Mouse (Mus musculus) effector memory CD4-positive, alpha-beta T cell, adult 7 months (primary cell): ENCODE data around the gene S100a5. TPM values are rescaled to one million over a fixed set of nuclear protein-coding genes. Genes with fewer than 3 reads are reported as not detected.

Source experiments
- polyA plus RNA-seq: library from polyadenylated mRNA; unstranded; fragments of 100-300 nt; shearing (Covaris generic); gene quantifications from one replicate; pipeline ENCODE4 v1.2.1, GENCODE M21; 2017

The S100a5 gene
- not detected for polyA plus RNA-seq

GRCm38 (mm10) chr3:90608223-90608622, at the start of gene S100a5:
Gene S100a5 (plus strand): TSS chr3:90608523.

GRCm38 (mm10) chr3:90560008-90560628, 48.2 kb upstream of the S100a5 start, which contains the start of gene S100a3:
Gene S100a3 (plus strand): TSS chr3:90560578.

GRCm38 (mm10) chr3:90589947-90590346, 18.4 kb upstream of the S100a5 start, which contains the start of gene S100a2:
Gene S100a2 (plus strand): TSS chr3:90590247.

GRCm38 (mm10) chr3:90601486-90602110, 6.7 kb upstream of the S100a5 start, which contains the start of gene Gm42674:
Gene Gm42674 (plus strand): TSS chr3:90601904.

GRCm38 (mm10) chr3:90603623-90604022, 4.7 kb upstream of the S100a5 start, which contains the start of gene S100a4:
Gene S100a4 (plus strand): TSS chr3:90603771.

GRCm38 (mm10) chr3:90612728-90613291, 4.5 kb downstream of the S100a5 start, which contains the start of gene S100a6:
Gene S100a6 (plus strand): TSS chr3:90612882.

GRCm38 (mm10) chr3:90653717-90654116, 45.4 kb downstream of the S100a5 start, which contains the start of gene S100a7a:
Gene S100a7a (plus strand): TSS chr3:90654017.

Other genes starting within 250 kb of the S100a5 start
- gene Slc27a3, start 218.6 kb upstream of the S100a5 start, polyA plus RNA-seq = not detected
- 22.0 TPM for gene Ints3, start 174.9 kb upstream of the S100a5 start, polyA plus RNA-seq
- gene Npr1, start 142.7 kb upstream of the S100a5 start, polyA plus RNA-seq = not detected
- gene Ilf2, start 132.4 kb upstream of the S100a5 start, polyA plus RNA-seq = 88.3 TPM
- gene Snapin, start 117.5 kb upstream of the S100a5 start, polyA plus RNA-seq = 54.4 TPM
- 165 TPM for gene Chtop, start 99.0 kb upstream of the S100a5 start, polyA plus RNA-seq
- gene S100a1, start 94.1 kb upstream of the S100a5 start, polyA plus RNA-seq = 2.7 TPM
- gene S100a13, start 94.1 kb upstream of the S100a5 start, polyA plus RNA-seq = 153 TPM
- not detected for gene S100a14, start 81.7 kb upstream of the S100a5 start, polyA plus RNA-seq
- not detected for gene S100a16, start 71.3 kb upstream of the S100a5 start, polyA plus RNA-seq
- 3.4 TPM for gene S100a3, start 47.9 kb upstream of the S100a5 start, polyA plus RNA-seq
- not detected for gene S100a2, start 18.3 kb upstream of the S100a5 start, polyA plus RNA-seq
- gene Gm42674, start 6.6 kb upstream of the S100a5 start, polyA plus RNA-seq = not detected
- 366 TPM for gene S100a4, start 4.8 kb upstream of the S100a5 start, polyA plus RNA-seq
- 1,053 TPM for gene S100a6, start 4.4 kb downstream of the S100a5 start, polyA plus RNA-seq
- 0.29 TPM for gene S100a7a, start 45.5 kb downstream of the S100a5 start, polyA plus RNA-seq
- gene S100a8, start 60.5 kb downstream of the S100a5 start, polyA plus RNA-seq = not detected
- gene S100a9, start 87.2 kb downstream of the S100a5 start, polyA plus RNA-seq = not detected
- gene Pglyrp4, start 118.4 kb downstream of the S100a5 start, polyA plus RNA-seq = not detected
- gene Gm5849, start 169.4 kb downstream of the S100a5 start, polyA plus RNA-seq = not detected